Mouse (Mus musculus): ENCODE data around the gene Ankef1. TPM values are rescaled to one million over a fixed set of nuclear protein-coding genes. Genes with fewer than 3 reads are reported as not detected.

The Ankef1 gene
- under 1 TPM; 0.76 to 0.78 TPM for total RNA-seq (2021)
- long read RNA-seq, experiment 1: 0 reads
- long read RNA-seq, experiment 2, partial matches to known transcripts: 1 of 2 reads
- long read RNA-seq, experiment 2, other reads (novel, unspliced or antisense): 1 of 2 reads

- no peak for DNase-seq (ENCODE audit: low spot score in 2 of 2)
These were observed at the start of gene Ankef1 for GRCm38 (mm10) chr2:136501651-136502050. Gene Ankef1 (plus strand): TSS chr2:136501910.

- no peak for DNase-seq (ENCODE audit: low spot score in 2 of 2)
These were observed 45.2 kb upstream of the Ankef1 start for GRCm38 (mm10) chr2:136456468-136456867.

- no peak for DNase-seq (ENCODE audit: low spot score in 2 of 2)
These were observed 44.8 kb upstream of the Ankef1 start for GRCm38 (mm10) chr2:136456875-136457274.

- no peak for DNase-seq (ENCODE audit: low spot score in 2 of 2)
These were observed 24.1 kb upstream of the Ankef1 start for GRCm38 (mm10) chr2:136477656-136478055.

GRCm38 (mm10) chr2:136482269-136482668, 19.4 kb upstream of the Ankef1 start:
- DNase-seq (ENCODE audit: low spot score in 2 of 2): no peak

- no peak for DNase-seq (ENCODE audit: low spot score in 2 of 2)
These were observed 18.7 kb upstream of the Ankef1 start for GRCm38 (mm10) chr2:136483058-136483457.

GRCm38 (mm10) chr2:136484955-136485354, 16.8 kb upstream of the Ankef1 start:
- no peak for DNase-seq (ENCODE audit: low spot score in 2 of 2)

GRCm38 (mm10) chr2:136485401-136485800, 16.3 kb upstream of the Ankef1 start:
- DNase-seq (ENCODE audit: low spot score in 2 of 2): no peak

- peak; percentile 49 to 78 for DNase-seq (ENCODE audit: low spot score in 2 of 2)
These were observed 15.7 kb upstream of the Ankef1 start for GRCm38 (mm10) chr2:136485815-136486619.

GRCm38 (mm10) chr2:136486986-136487385, 14.7 kb upstream of the Ankef1 start:
- no peak for DNase-seq (ENCODE audit: low spot score in 2 of 2)

- no peak for DNase-seq (ENCODE audit: low spot score in 2 of 2)
These were observed 9.4 kb downstream of the Ankef1 start for GRCm38 (mm10) chr2:136511073-136511472.

- no peak for DNase-seq (ENCODE audit: low spot score in 2 of 2)
These were observed 10.0 kb downstream of the Ankef1 start for GRCm38 (mm10) chr2:136511756-136512155.

GRCm38 (mm10) chr2:136512802-136513201, 11.1 kb downstream of the Ankef1 start:
- DNase-seq (ENCODE audit: low spot score in 2 of 2): peak in 1 of 2 experiments; percentile 37

GRCm38 (mm10) chr2:136513806-136514205, 12.1 kb downstream of the Ankef1 start:
- DNase-seq (ENCODE audit: low spot score in 2 of 2): no peak

GRCm38 (mm10) chr2:136515501-136515900, 13.8 kb downstream of the Ankef1 start:
- DNase-seq (ENCODE audit: low spot score in 2 of 2): no peak

GRCm38 (mm10) chr2:136528937-136529336, 27.2 kb downstream of the Ankef1 start:
- DNase-seq (ENCODE audit: low spot score in 2 of 2): no peak

GRCm38 (mm10) chr2:136532033-136532432, 30.3 kb downstream of the Ankef1 start:
- DNase-seq (ENCODE audit: low spot score in 2 of 2): peak; percentile 87 to 91

GRCm38 (mm10) chr2:136558020-136558419, 56.3 kb downstream of the Ankef1 start:
- no peak for DNase-seq (ENCODE audit: low spot score in 2 of 2)

- peak in 1 of 2 experiments; percentile 6 for DNase-seq (ENCODE audit: low spot score in 2 of 2)
These were observed 60.6 kb downstream of the Ankef1 start for GRCm38 (mm10) chr2:136562336-136562735.

GRCm38 (mm10) chr2:136570856-136571255, 69.1 kb downstream of the Ankef1 start:
- DNase-seq (ENCODE audit: low spot score in 2 of 2): no peak

GRCm38 (mm10) chr2:136582762-136583161, 81.1 kb downstream of the Ankef1 start:
- DNase-seq (ENCODE audit: low spot score in 2 of 2): no peak

GRCm38 (mm10) chr2:136588811-136589210, 87.1 kb downstream of the Ankef1 start:
- DNase-seq (ENCODE audit: low spot score in 2 of 2): no peak

- DNase-seq (ENCODE audit: low spot score in 2 of 2): peak; percentile 63 to 66
These were observed 94.7 kb downstream of the Ankef1 start for GRCm38 (mm10) chr2:136596451-136596850.
